Mouse (Mus musculus) embryo, embryonic 11 days (tissue): ENCODE measurements around the gene Rictor.
"Not testable (repeated sequence)": the region's sequence is repeated elsewhere in the genome, so short reads cannot be mapped to it uniquely, and the experiment has no call there.

Experiments used
- DNase-seq: peaks from one replicate; pipeline ENCODE4 v3.0.0-alpha.2; 2015

Gene Rictor

DNA sequence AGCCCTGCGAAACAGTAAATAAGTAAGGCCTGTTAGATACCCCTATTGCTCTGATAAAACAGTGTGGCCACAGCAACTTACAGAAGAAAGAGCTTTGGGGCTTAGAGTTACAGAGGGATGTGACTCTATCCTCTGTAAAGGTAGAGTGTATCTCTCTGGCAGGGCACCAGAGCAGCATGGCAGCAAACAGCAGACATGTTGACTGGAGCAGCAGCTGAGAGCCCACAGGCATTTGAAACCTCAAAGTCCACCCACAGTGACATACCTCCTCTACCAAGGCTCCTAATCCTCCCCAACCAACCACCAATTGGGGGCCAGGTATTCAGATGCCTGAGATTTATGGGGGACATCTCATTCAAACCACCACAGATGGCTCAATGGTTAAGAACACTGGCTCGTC, 31.0 kb downstream of the Rictor start:
- no peak for DNase-seq

DNA sequence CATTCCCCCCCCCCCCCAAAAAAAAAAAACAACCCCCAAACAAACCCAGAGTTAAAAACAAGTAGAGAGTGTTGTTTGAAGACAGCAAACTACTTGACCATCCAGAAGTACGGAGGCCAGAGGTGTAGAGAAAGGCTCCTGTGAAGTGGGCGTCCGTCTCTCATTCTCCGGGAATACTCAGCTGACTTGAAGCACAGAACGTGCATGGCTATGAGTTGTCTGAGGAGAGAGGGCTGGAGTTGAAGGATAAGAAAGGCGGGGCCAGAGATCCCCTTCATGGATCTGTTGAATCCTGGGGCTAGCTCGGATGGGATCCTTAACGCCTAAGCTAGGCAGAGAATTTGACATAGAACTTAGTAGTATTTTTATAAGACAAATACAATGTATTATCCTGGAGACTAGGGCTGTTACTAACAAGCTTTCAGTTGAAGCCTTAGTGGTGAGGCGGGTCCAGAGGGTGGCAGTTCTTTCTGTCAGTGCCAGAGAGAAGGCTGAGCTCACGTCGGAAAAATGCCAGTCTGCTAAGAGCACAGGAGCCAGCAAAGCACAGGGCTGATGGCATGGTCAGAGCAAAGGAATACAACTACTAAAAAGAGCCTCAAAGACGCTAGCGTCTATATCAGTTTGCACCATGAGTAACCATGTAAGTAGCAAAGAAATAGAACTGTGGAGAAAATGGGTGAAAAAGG, 34.3 kb downstream of the Rictor start:
- no peak for DNase-seq

DNA sequence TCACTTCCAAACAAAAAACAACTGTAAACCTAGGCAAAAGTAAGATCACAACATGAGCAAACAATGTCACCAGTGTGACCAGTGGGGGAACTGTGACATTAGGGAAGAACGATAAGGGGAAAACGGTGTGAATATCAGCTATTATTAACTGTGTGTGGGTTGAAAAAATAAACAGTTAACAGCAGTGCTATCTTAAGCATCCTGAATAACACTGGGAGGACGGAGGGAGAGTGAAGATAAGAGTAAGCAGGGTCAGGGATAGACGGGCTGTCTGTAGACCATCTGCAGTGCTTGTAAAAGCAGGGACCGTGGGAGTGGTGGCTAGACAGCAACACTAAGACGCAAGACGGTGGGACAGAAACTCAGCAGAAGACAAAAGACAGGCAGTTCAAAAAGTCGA, 35.5 kb downstream of the Rictor start:
- peak; percentile 8 for DNase-seq

DNA sequence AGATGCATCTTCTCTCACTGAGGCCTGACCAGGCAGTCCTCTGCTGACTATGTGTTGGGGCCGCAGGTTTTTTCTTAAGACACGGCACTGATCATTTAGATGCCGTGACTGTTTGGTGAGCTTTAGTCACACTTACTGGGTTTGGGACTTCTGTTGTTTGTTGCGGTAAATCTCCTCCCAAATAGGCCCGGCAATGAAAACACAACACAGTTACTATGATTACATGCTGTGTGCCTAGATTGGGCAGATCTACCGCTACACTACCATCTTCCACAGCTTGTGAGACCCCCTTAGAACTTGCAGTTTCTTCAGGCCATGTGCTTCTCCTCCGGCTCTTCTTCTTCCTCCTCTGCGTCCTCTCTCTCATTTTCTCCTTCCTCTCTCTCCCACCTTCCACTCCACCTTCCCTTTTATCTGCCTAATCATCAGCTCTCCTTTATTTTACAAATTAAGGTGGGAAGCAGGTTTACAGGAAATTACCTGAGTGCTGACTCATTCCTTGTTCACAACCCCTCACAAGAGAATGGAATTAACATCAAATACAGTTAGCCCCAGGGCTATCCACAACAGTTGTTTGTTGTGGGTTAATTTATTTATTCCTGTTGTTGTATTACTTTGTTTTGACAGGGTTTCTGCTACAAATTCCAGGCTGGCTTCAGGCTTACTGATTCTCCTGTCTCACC, 38.3 kb downstream of the Rictor start:
- not testable (repeated sequence) for DNase-seq

DNA sequence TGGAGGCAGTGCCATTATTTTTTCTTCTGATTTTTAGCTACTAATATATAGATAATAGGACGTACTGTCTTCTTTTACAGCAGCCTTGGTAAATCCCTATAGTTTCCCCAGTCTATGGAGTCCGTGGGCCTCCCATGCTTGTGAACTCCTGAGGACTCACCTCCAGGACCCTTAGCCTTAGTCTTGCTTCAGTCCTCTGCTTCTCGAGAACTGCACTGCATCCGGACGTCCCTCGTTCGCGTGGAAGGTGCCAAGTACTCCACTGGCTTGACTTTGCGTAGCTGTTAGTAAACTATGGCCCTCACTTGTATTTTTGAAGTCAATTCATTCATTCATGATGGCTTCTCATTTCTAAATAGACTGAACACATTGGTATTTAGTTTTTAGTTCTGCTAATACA, 38.8 kb downstream of the Rictor start:
- no peak for DNase-seq

DNA sequence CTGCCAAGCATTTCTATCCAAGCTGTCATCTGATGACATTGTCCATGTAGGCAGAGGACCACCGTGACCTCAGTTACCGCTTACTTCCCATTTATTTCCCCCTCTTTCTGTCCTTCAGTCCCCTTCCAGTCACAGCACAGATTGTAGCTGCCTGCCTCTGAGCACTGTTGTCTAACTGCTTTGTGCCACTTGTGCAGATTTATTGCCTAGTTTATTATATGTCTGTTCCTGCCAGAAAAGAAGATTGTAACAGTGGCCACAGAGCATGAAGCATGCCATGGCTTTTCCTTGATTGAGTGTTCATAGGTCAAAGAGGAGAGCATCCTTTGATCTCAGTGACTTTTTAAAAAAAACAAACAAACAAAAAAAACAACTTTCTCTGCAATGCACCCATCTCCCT, 46.2 kb downstream of the Rictor start:
- DNase-seq = no peak

DNA sequence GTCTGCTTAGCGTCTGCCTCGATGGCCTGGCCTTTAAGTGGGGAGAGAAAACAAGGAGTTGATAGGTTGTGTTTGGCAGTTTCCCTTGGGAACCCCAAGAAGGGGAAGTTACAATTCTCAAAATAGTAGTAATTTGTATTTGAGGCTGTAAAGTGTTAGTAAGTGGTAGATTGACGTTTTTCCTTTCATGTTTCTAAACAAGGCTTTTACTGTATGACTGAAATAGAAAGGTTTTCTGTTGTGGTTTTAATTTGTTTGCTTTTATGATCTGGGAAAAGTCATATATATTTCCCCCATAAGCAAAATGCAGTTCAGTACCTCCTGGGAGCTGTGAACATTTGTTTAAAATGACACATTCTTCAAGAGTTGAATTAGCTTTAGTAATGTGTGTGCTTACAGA, 64.1 kb downstream of the Rictor start:
- DNase-seq = no peak

DNA sequence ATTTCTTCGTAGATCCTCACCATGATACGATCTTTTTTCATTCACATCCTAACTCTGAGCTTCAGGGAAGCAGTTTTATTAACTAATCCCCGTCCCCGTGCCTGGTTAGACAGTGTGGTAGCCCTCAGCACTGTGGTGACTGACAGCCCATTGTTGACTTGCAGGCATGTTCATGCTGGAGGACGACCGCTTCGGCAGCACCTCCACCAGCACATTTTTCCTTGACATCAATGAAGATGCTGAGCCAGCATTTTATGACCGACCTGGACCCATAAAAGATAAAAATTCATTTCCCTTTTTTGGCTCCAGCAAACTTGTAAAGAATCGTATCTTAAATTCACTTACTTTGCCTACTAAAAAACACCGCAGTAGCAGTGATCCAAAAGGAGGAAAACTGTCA, 78.0 kb downstream of the Rictor start:
- DNase-seq = no peak

DNA sequence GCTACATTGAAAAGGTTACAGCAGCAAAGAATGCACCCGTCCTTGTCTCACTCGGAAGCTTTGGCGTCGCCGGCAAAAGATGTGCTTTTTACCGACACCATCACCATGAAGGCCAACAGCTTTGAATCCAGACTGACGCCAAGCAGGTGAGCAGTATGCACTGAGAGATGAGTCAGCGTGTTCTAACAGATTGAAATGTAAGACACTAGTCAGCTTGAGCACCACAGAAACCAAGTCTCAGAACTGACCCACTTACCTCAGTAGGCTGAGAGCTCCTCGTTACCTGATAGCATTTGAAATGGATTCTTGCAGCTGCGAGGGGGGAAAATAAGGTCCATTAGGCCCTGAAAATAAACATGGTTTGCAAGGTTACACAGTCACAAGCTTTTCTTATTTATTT, 79.1 kb downstream of the Rictor start:
- no peak for DNase-seq

DNA sequence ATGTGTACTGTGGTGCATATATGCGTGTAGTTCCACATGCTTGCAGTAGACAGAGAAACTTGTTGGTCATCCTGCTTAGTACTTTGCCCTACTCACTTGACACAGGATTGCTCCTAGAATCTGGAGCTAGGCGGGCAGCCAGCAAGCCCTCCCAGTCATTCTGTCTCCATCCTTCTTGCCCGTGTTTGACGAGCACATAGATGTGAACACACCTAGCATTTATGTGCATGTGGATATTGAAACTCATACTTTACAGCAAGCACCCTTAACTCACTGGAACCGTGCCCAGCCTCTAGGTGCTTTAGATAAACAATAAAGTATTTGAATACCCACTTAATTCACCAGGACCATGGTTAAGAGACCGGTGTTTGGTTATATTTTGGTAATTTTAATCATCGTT, 81.8 kb downstream of the Rictor start:
- DNase-seq = no peak

DNA sequence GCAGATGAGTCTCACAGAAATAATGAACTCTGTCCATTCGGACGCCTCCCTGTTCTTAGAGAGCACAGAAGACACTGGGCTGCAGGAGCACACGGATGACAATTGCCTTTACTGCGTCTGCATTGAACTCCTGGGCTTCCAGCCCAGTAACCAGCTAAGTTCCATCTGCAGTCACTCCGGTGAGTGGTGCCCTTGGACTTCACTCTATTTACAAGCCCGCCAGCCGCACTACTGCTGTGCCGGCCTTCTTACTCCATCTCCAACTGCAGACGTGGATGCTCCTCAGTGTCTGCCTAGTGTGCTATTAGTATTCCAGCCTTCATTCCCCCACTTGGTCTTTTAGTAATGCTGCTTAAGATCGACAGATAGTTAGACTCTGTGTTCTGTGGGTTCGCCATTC, 83.5 kb downstream of the Rictor start:
- no peak for DNase-seq

DNA sequence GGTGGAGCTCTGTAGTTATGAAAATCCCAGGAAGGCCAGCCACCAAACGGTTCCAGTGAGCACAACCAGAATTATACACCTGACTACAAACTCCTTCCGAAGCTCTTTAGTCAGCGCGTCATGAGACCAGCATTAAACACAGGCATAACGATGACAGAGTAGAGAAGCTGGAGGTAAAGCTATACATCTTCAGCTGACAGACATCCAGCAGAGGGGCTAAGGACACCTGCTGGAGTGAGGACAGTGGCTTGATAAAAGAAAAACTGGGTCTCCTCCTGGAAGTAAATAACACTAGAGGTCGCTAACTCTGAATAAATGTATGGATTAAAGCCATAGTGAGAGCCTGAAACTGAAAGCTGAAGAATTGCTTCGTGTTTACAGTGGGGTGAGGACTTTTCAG, 84.7 kb downstream of the Rictor start:
- DNase-seq = no peak

DNA sequence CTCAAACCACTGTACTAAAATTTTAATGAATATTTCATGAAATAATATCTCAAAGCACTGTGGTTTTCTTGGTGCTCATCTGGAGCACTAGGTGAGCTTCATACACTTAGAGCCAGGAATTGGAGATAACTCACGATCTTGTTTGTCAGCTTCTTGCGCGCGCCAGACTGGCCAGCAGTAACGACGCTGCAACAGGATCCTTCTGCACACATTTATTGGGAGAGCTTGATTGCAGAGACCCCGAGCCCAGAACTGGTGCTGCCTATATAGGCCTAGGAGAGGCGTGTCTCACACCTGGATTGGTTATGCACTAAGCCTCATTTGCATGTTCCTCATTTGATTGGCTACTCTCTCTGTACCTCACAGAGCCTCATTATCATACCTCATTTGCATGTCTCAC, 93.0 kb downstream of the Rictor start:
- not testable (repeated sequence) for DNase-seq

DNA sequence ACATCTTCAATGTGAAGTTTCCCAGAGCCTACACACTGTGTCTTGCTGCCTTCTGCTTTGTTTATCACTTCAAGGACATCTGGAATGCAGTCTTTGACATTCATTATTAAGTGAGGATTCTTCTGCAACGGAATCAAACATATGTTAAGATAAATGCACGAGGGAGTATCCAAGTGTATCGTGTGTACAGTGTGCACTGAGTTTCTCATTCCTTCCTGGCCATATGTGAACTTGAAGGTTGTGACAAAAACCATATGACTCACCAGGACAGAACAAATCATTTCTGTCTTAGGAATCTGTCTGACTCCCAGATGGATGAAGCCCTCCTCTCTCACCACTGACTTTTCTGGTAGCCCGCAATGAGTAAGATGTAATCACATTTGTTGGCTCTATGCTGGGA, 107.6 kb downstream of the Rictor start:
- no peak for DNase-seq

DNA sequence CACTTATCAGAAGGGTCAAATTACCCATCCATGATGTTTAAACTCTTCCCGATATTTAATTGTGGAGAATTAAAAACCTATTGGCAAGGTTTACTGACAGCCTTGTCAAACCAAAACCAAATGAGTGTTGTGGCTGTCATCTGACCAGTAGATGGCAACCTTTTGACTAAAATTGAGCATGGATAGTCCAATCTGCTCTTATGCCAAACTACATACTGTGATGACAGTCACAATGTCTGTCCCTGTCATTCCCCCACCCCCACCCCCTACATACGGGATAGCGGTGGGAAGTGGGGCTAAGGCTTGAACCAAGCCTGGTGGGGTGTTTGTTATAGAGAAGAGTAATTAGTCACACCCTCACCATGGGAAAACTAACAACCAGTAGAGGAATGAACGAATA, 132.0 kb downstream of the Rictor start:
- peak; percentile 56 for DNase-seq

DNA sequence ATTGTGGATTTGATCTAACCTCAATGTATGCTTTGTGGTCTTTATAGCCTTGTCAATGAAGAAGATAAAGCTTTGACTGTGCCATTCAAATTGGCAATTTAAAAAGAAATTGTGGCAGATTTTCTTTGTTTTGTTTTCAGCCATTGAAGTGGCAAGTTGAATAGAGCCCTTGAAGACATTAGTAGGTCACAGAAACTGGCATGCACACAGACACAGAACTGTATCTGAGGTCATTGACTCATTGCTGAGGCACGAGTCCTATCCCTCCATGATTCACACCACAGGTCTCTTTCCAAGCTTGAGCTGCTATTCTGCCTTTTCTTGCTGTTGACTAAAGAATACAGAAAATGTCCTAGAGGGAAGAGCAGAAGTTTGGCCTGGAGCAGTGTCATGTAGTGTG, 141.7 kb downstream of the Rictor start:
- DNase-seq = no peak
